8 mouse cellular contexts compared by ENCODE assay signal in the genomic region with DNA sequence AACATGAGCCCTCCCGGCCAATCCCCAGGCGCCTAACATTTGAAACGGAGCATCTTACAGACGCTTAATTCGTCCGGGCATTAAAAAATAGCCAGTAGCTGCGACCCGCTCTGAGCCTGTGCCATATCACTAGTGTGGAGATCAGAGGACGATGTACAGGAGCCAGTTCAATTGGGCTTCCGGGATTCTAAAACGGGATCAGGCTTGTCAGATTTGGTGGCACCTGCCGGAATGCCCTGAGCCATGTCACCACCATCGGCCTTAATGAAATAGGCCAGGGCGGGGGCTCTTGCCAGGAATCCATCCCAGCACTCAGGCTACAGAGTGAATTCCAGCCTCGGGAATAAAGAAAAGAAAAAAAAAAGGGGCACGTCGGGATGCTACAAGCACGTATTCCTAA. TPM values are rescaled to one million over a fixed set of nuclear protein-coding genes. Genes with fewer than 3 reads are reported as not detected.
DNase-seq lines count a peak whose midpoint lies in the region; ATAC-seq and TF ChIP-seq lines count a peak whose summit lies in the region.

No protein-coding gene starts in this region.

- H3K27me3 ChIP-seq in kidney, embryonic 15.5 days = no peaks in the 10 kb centered on the region
- H3K27me3 ChIP-seq in forebrain, postnatal 0 days (ENCODE audit: insufficient read depth, low read length) = no peaks in the 10 kb centered on the region
- H3K27me3 ChIP-seq in limb, embryonic 15.5 days = no peaks in the 10 kb centered on the region
- no peaks in the 10 kb centered on the region for H3K27me3 ChIP-seq in stomach, embryonic 14.5 days (ENCODE audit: control insufficient read depth, insufficient read depth, low read length)

- H3K9me3 ChIP-seq in kidney, embryonic 15.5 days (replicated peaks) = no peaks in the 10 kb centered on the region
- no peaks in the 10 kb centered on the region for H3K9me3 ChIP-seq in forebrain, postnatal 0 days (ENCODE audit: low read length)
- no peaks in the 10 kb centered on the region for H3K9me3 ChIP-seq in limb, embryonic 15.5 days
- H3K9me3 ChIP-seq in stomach, embryonic 14.5 days (ENCODE audit: control insufficient read depth, low read depth, low read length) = no peaks in the 10 kb centered on the region

- H3K27ac ChIP-seq in kidney, embryonic 15.5 days = peak overlapping the region; percentile 95
- H3K27ac ChIP-seq in bone marrow macrophage, adult 2 months (ENCODE audit: insufficient read depth, low read depth, low read length) = no peak overlapping the region
- peak overlapping the region; percentile 98 for H3K27ac ChIP-seq in forebrain, postnatal 0 days (ENCODE audit: low read depth, low read length)
- peak overlapping the region; percentile 94 for H3K27ac ChIP-seq in limb, embryonic 15.5 days
- H3K27ac ChIP-seq in stomach, embryonic 14.5 days (ENCODE audit: low read length) = peak overlapping the region; percentile 98

- WGBS in kidney, embryonic 15.5 days = 31% methylated on average over 18 of the region's 18 CpGs
- WGBS in forebrain, postnatal 0 days = 11% methylated on average over 18 of the region's 18 CpGs
- 28% methylated on average over 18 of the region's 18 CpGs for WGBS in limb, embryonic 15.5 days
- 29% methylated on average over 18 of the region's 18 CpGs for WGBS in stomach, embryonic 14.5 days

- no peak for DNase-seq in kidney, postnatal 25 days
- no peak for DNase-seq in forebrain, postnatal 0 days
- no peak for DNase-seq in thymus, adult 18-20 months
- DNase-seq in B cell, adult 2 months = no peak

- H3K4me2 ChIP-seq in kidney, embryonic 15.5 days = peak overlapping the region; percentile 63
- H3K4me2 ChIP-seq in forebrain, postnatal 0 days (ENCODE audit: low read depth) = peak overlapping the region; percentile 66
- peak overlapping the region; percentile 65 for H3K4me2 ChIP-seq in limb, embryonic 15.5 days
- peak overlapping the region; percentile 55 for H3K4me2 ChIP-seq in stomach, embryonic 14.5 days (replicated peaks; ENCODE audit: low read depth, low read length)

- peak; percentile 17 for ATAC-seq in kidney, embryonic 15.5 days (replicated peaks; ENCODE audit: low FRiP score)
- ATAC-seq in forebrain, postnatal 0 days = peak; percentile 32
- ATAC-seq in limb, embryonic 15.5 days (ENCODE audit: insufficient number of reproducible peaks, low FRiP score, low TSS enrichment, low read depth) = no peak
- ATAC-seq in stomach, embryonic 14.5 days (ENCODE audit: insufficient number of reproducible peaks, insufficient read depth, low FRiP score, low read depth) = 0 out of 2 replicates have a peak, but pooled peaks have one; percentile 2

- peak overlapping the region; percentile 55 for H3K9ac ChIP-seq in kidney, embryonic 15.5 days
- H3K9ac ChIP-seq in forebrain, postnatal 0 days = peak overlapping the region; percentile 71
- peak overlapping the region; percentile 42 for H3K9ac ChIP-seq in limb, embryonic 15.5 days
- H3K9ac ChIP-seq in stomach, embryonic 14.5 days (replicated peaks; ENCODE audit: low read depth, low read length) = peak overlapping the region; percentile 45

- peaks cover 27% of the 10 kb centered on the region for H3K4me1 ChIP-seq in kidney, embryonic 15.5 days
- peaks cover 21% of the 10 kb centered on the region for H3K4me1 ChIP-seq in bone marrow macrophage, adult 2 months (ENCODE audit: control insufficient read depth, insufficient read depth, low read length)
- peaks cover 8% of the 10 kb centered on the region; the same call in 1 of the 2 replicates for H3K4me1 ChIP-seq in forebrain, postnatal 0 days (ENCODE audit: insufficient read depth)
- peaks cover 19% of the 10 kb centered on the region for H3K4me1 ChIP-seq in limb, embryonic 15.5 days
- peaks cover 13% of the 10 kb centered on the region; the same call in 1 of the 2 replicates for H3K4me1 ChIP-seq in stomach, embryonic 14.5 days (ENCODE audit: control insufficient read depth, insufficient read depth, low read length)

- H3K36me3 ChIP-seq in kidney, embryonic 15.5 days = no peaks in the 10 kb centered on the region
- no peaks in the 10 kb centered on the region for H3K36me3 ChIP-seq in forebrain, postnatal 0 days (ENCODE audit: insufficient read depth)
- H3K36me3 ChIP-seq in limb, embryonic 15.5 days = no peaks in the 10 kb centered on the region
- H3K36me3 ChIP-seq in stomach, embryonic 14.5 days (ENCODE audit: control insufficient read depth, insufficient read depth, low read length) = no peaks in the 10 kb centered on the region

- no peak for TF ChIP-seq CTCF in bone marrow macrophage, adult 2 months (IDR thresholded peaks at IDR 0.05; ENCODE audit: low read depth, low read length)
- no peak for TF ChIP-seq CTCF in forebrain, postnatal 0 days (IDR thresholded peaks at IDR 0.05; ENCODE audit: low read depth)

- H3K4me3 ChIP-seq in kidney, embryonic 15.5 days (replicated peaks) = peak overlapping the region; percentile 44
- H3K4me3 ChIP-seq in bone marrow macrophage, adult 2 months (ENCODE audit: insufficient read depth, low read length) = peak overlapping the region; percentile 49; the same call in 1 of the 2 replicates
- peak overlapping the region; percentile 40 for H3K4me3 ChIP-seq in forebrain, postnatal 0 days (ENCODE audit: low read depth, low read length)
- H3K4me3 ChIP-seq in limb, embryonic 15.5 days = peak overlapping the region; percentile 40
- peak overlapping the region; percentile 31 for H3K4me3 ChIP-seq in stomach, embryonic 14.5 days (ENCODE audit: low read depth, low read length)

- TF ChIP-seq POLR2A in bone marrow macrophage, adult 2 months (IDR thresholded peaks at IDR 0.05; ENCODE audit: borderline replicate concordance, low read depth, low read length) = no peak

RNA-seq across cellular contexts. Expression of a gene that starts 23.0 kb away (rescaled TPM):
- 234 and 258 TPM in 2 replicates for polyA plus RNA-seq in kidney, embryonic 15.5 days (2015; fragmentation: Nextera tagmentation; extraction: Ambion mirVana)
- not detected in 2 replicates for polyA plus RNA-seq in bone marrow macrophage, adult 2 months (2012; ENCODE audit: insufficient read depth, insufficient read length, missing spikeins)
- 0.69 and 1.6 TPM in 2 replicates for total RNA-seq in forebrain, postnatal 0 days (2014; rRNA removed)
- polyA plus RNA-seq in forebrain, postnatal 0 days (2015; fragmentation: Nextera tagmentation; extraction: Ambion mirVana) = 1.6 and 1.9 TPM in 2 replicates
- polyA plus RNA-seq in limb, embryonic 15.5 days (2015; fragmentation: Nextera tagmentation; extraction: Ambion mirVana) = 63.4 and 67.4 TPM in 2 replicates
- 404 and 425 TPM in 2 replicates for polyA plus RNA-seq in stomach, embryonic 14.5 days (2014; fragmentation: Nextera tagmentation; extraction: Ambion mirVana)

RNA-seq across cellular contexts. Expression of a gene that starts 59.3 kb away (rescaled TPM):
- polyA plus RNA-seq in kidney, embryonic 15.5 days (2015; fragmentation: Nextera tagmentation; extraction: Ambion mirVana) = 94.8 and 95.1 TPM in 2 replicates
- polyA plus RNA-seq in bone marrow macrophage, adult 2 months (2012; ENCODE audit: insufficient read depth, insufficient read length, missing spikeins) = 13.5 and 17.1 TPM in 2 replicates
- 31.1 and 33.5 TPM in 2 replicates for total RNA-seq in forebrain, postnatal 0 days (2014; rRNA removed)
- polyA plus RNA-seq in forebrain, postnatal 0 days (2015; fragmentation: Nextera tagmentation; extraction: Ambion mirVana) = 36.0 and 41.5 TPM in 2 replicates
- 54.3 and 61.8 TPM in 2 replicates for polyA plus RNA-seq in limb, embryonic 15.5 days (2015; fragmentation: Nextera tagmentation; extraction: Ambion mirVana)
- 57.4 and 57.5 TPM in 2 replicates for polyA plus RNA-seq in stomach, embryonic 14.5 days (2014; fragmentation: Nextera tagmentation; extraction: Ambion mirVana)

Comparison
In these comparisons a context has a peak if more than half of its experiments do, and no peak if none do; other contexts are left out.
1. RNA of a gene that starts 23.0 kb away (polyA plus RNA-seq): 404 to 425 TPM in stomach, embryonic 14.5 days, 234 to 258 TPM in kidney, embryonic 15.5 days and 63.4 to 67.4 TPM in limb, embryonic 15.5 days; 1.6 to 1.9 TPM in forebrain, postnatal 0 days and not detected in bone marrow macrophage, adult 2 months; every median in the first group is over 10 times any median in the second.
2. Peak in every context shown above with its lines, with median percentiles within 50 percentile points of each other: H3K4me2 ChIP-seq, H3K4me3 ChIP-seq and H3K9ac ChIP-seq.